Mouse (Mus musculus) kidney, adult 2 months (tissue): ENCODE data around the gene Gch1.

Experiments used
- CTCF ChIP-seq: fragments of 200-500 bp; conservative IDR thresholded peaks from 2 replicates; pipeline ENCODE4 v1.5.1; 2011; ENCODE audit warnings: low read depth, mild to moderate bottlenecking, control low read depth, low read length, moderate library complexity, mixed read lengths; ENCODE audit not compliant: insufficient read depth, insufficient read length
- POLR2A ChIP-seq: fragments of 200-500 bp; IDR thresholded peaks from one replicate; pipeline ENCODE4 v1.6.1; 2011; ENCODE audit warnings: low read depth, low read length, control low read depth

GRCm38 (mm10) chr14:47111341-47111740, 77.9 kb downstream of the Gch1 start:
- TF ChIP-seq CTCF: no peak
- no peak for TF ChIP-seq POLR2A
